Mouse (Mus musculus): ENCODE data around the gene Il9r. TPM values are rescaled to one million over a fixed set of nuclear protein-coding genes. Genes with fewer than 3 reads are reported as not detected.
A peak's percentile ranks its signal among the peaks of the same experiment; 100 is the strongest.
"Not testable (repeated sequence)": the region's sequence is repeated elsewhere in the genome, so short reads cannot be mapped to it uniquely, and the experiment has no call there.

Gene Il9r
- polyA plus RNA-seq, 1 experiment from 2014 or later, result 0.31 TPM

GRCm38 (mm10) chr11:32218501-32219050, 18.5 kb upstream of the Il9r start:
- 41% methylated on average over 6 of the region's 6 CpGs for WGBS
- Histone ChIP-seq H3K9ac (peak overlapping the region; percentile 56; the same call in 1 of the 2 replicates), H3K4me3 (no peak overlapping the region), H3K36me3 (peaks cover 29% of the 10 kb centered on the region), H3K27me3 (peaks cover 9% of the 10 kb centered on the region), H3K4me1 (peaks cover 54% of the 10 kb centered on the region), H3K4me2 (peak overlapping the region; percentile 5; the same call in 1 of the 2 replicates), H3K27ac (peak overlapping the region; percentile 53; the same call in 1 of the 2 replicates), H3K9me3 (no peaks in the 10 kb centered on the region)
- ATAC-seq (ENCODE audit: insufficient number of reproducible peaks, insufficient read depth, low FRiP score, low TSS enrichment, low read depth), result no peak

GRCm38 (mm10) chr11:32216851-32217250, 16.8 kb upstream of the Il9r start:
- H3K4me2 ChIP-seq, result no peak overlapping the region
- ATAC-seq (ENCODE audit: insufficient number of reproducible peaks, insufficient read depth, low FRiP score, low TSS enrichment, low read depth), result no peak
- peaks cover 40% of the 10 kb centered on the region for H3K4me1 ChIP-seq
- H3K27me3 ChIP-seq, result no peaks in the 10 kb centered on the region
- no peak overlapping the region; the same call in 1 of the 2 replicates for H3K9ac ChIP-seq
- H3K36me3 ChIP-seq, result peaks cover 46% of the 10 kb centered on the region
- H3K9me3 ChIP-seq, result no peaks in the 10 kb centered on the region
- no peak overlapping the region for H3K27ac ChIP-seq
- no peak overlapping the region for H3K4me3 ChIP-seq
- WGBS, result 22% methylated on average over 8 of the region's 8 CpGs

GRCm38 (mm10) chr11:32215372-32216162, 15.5 kb upstream of the Il9r start:
- H3K27ac ChIP-seq, result no peak overlapping the region
- peaks cover 33% of the 10 kb centered on the region for H3K4me1 ChIP-seq
- H3K4me2 ChIP-seq, result no peak overlapping the region
- 94% methylated on average over 18 of the region's 18 CpGs for WGBS
- H3K27me3 ChIP-seq, result no peaks in the 10 kb centered on the region
- H3K4me3 ChIP-seq, result no peak overlapping the region
- H3K36me3 ChIP-seq, result peaks cover 59% of the 10 kb centered on the region
- no peak for ATAC-seq (ENCODE audit: insufficient number of reproducible peaks, insufficient read depth, low FRiP score, low TSS enrichment, low read depth)
- H3K9me3 ChIP-seq, result no peaks in the 10 kb centered on the region
- H3K9ac ChIP-seq, result peak overlapping the region; percentile 51; the same call in 1 of the 2 replicates

GRCm38 (mm10) chr11:32210623-32211022, 10.5 kb upstream of the Il9r start:
- peak; percentile 28; the same call in 1 of the 2 replicates for ATAC-seq (ENCODE audit: insufficient number of reproducible peaks, insufficient read depth, low FRiP score, low TSS enrichment, low read depth)
- 85% methylated on average over 9 of the region's 9 CpGs for WGBS
- Histone ChIP-seq H3K9ac (no peak overlapping the region), H3K4me1 (peaks cover 11% of the 10 kb centered on the region), H3K36me3 (peaks cover 85% of the 10 kb centered on the region), H3K27ac (no peak overlapping the region), H3K27me3 (no peaks in the 10 kb centered on the region), H3K4me3 (no peak overlapping the region), H3K4me2 (no peak overlapping the region), H3K9me3 (no peaks in the 10 kb centered on the region)

- peak within 1 kb of the TSS; percentile 70 for H3K4me3 ChIP-seq
- peaks cover 32% of the 10 kb centered on the region for H3K36me3 ChIP-seq
- no peaks in the 10 kb centered on the region for H3K27me3 ChIP-seq
- no peaks in the 10 kb centered on the region for H3K9me3 ChIP-seq
- peak within 1 kb of the TSS; percentile 81 for H3K4me2 ChIP-seq
- H3K27ac ChIP-seq, result peak within 1 kb of the TSS; percentile 22; the same call in 1 of the 2 replicates
- peak; percentile 100 for ATAC-seq (ENCODE audit: insufficient number of reproducible peaks, insufficient read depth, low FRiP score, low TSS enrichment, low read depth)
- under 1% methylated on average over 52 of the region's 52 CpGs for WGBS
- H3K9ac ChIP-seq, result peak within 1 kb of the TSS; percentile 86
- peaks cover 16% of the 10 kb centered on the region for H3K4me1 ChIP-seq
These were observed 5.2 kb upstream of the Il9r start, which contains the start of gene Snrnp25 for GRCm38 (mm10) chr11:32205058-32205873. Gene Snrnp25, plus strand, starts transcription at chr11:32205415.

GRCm38 (mm10) chr11:32201922-32202685, 2.0 kb upstream of the Il9r start:
- Histone ChIP-seq H3K4me3 (no peak overlapping the region), H3K9me3 (no peaks in the 10 kb centered on the region), H3K9ac (no peak overlapping the region), H3K4me1 (peaks cover 16% of the 10 kb centered on the region), H3K4me2 (no peak overlapping the region), H3K27ac (no peak overlapping the region), H3K36me3 (peaks cover under 1% of the 10 kb centered on the region; the same call in 1 of the 2 replicates), H3K27me3 (peaks cover 5% of the 10 kb centered on the region; the same call in 1 of the 2 replicates)
- 73% methylated on average over 11 of the region's 11 CpGs for WGBS
- no peak for ATAC-seq (ENCODE audit: insufficient number of reproducible peaks, insufficient read depth, low FRiP score, low TSS enrichment, low read depth)

- not testable (repeated sequence) for ATAC-seq (ENCODE audit: insufficient number of reproducible peaks, insufficient read depth, low FRiP score, low TSS enrichment, low read depth); H3K36me3 ChIP-seq
- 79% methylated on average over 1 of the region's 1 CpGs for WGBS
These were observed 913 bp upstream of the Il9r start for GRCm38 (mm10) chr11:32200992-32201391.

GRCm38 (mm10) chr11:32199230-32199629, 849 bp downstream of the Il9r start:
- Histone ChIP-seq H3K36me3 (no peaks in the 10 kb centered on the region), H3K27ac (no peak overlapping the region), H3K4me2 (no peak overlapping the region), H3K9me3 (no peaks in the 10 kb centered on the region), H3K9ac (no peak overlapping the region), H3K27me3 (peaks cover 13% of the 10 kb centered on the region; the same call in 1 of the 2 replicates), H3K4me3 (no peak overlapping the region), H3K4me1 (no peaks in the 10 kb centered on the region)
- no peak for ATAC-seq (ENCODE audit: insufficient number of reproducible peaks, insufficient read depth, low FRiP score, low TSS enrichment, low read depth)
- WGBS, result 31% methylated on average over 6 of the region's 6 CpGs

More at GRCm38 (mm10) chr11:32200992-32201391, 913 bp upstream of the Il9r start:
- H3K4me1 ChIP-seq, H3K9me3 ChIP-seq, H3K4me2 ChIP-seq, H3K9ac ChIP-seq, H3K4me3 ChIP-seq, H3K27ac ChIP-seq, H3K27me3 ChIP-seq: not testable (repeated sequence)

- ATAC-seq (ENCODE audit: insufficient number of reproducible peaks, insufficient read depth, low FRiP score, low TSS enrichment, low read depth), result no peak
These were observed 1.7 kb downstream of the Il9r start for GRCm38 (mm10) chr11:32198256-32198955.

GRCm38 (mm10) chr11:32197766-32198165, 2.3 kb downstream of the Il9r start:
- no peak overlapping the region for H3K4me3 ChIP-seq
- H3K27ac ChIP-seq, result no peak overlapping the region
- H3K4me2 ChIP-seq, result no peak overlapping the region
- no peak for ATAC-seq (ENCODE audit: insufficient number of reproducible peaks, insufficient read depth, low FRiP score, low TSS enrichment, low read depth)
- no peaks in the 10 kb centered on the region for H3K4me1 ChIP-seq
- H3K9me3 ChIP-seq, result no peaks in the 10 kb centered on the region
- H3K27me3 ChIP-seq, result peaks cover 13% of the 10 kb centered on the region; the same call in 1 of the 2 replicates
- no peaks in the 10 kb centered on the region for H3K36me3 ChIP-seq
- no peak overlapping the region for H3K9ac ChIP-seq
- 64% methylated on average over 3 of the region's 3 CpGs for WGBS

More at GRCm38 (mm10) chr11:32198256-32198955, 1.7 kb downstream of the Il9r start:
- H3K9me3 ChIP-seq, result no peaks in the 10 kb centered on the region
- no peak overlapping the region for H3K4me3 ChIP-seq
- H3K27me3 ChIP-seq, result peaks cover 13% of the 10 kb centered on the region; the same call in 1 of the 2 replicates
- no peaks in the 10 kb centered on the region for H3K36me3 ChIP-seq
- WGBS, result 65% methylated on average over 14 of the region's 14 CpGs
- no peak overlapping the region for H3K27ac ChIP-seq
- no peak overlapping the region for H3K4me2 ChIP-seq
- no peaks in the 10 kb centered on the region for H3K4me1 ChIP-seq
- H3K9ac ChIP-seq, result no peak overlapping the region
